Mouse (Mus musculus) embryonic facial prominence, embryonic 11.5 days (tissue): ENCODE measurements at regions not wholly inside any gene's neighbourhood (a gene's known extent, or its start where the extent isn't known, plus 50 kb on each side); places are given as distances from the start of the nearest gene placed in this dataset.

Source experiments
- ATAC-seq: fragments of 200-750 bp; cut with Nextera tagmentation; replicated peaks from 2 replicates; pipeline ENCODE4 v1.8.0; 2017; ENCODE audit warnings: low read depth; ENCODE audit not compliant: insufficient number of reproducible peaks, low FRiP score, low TSS enrichment
- DNase-seq: peaks from one replicate; pipeline ENCODE4 v3.0.0-alpha.2; 2015; ENCODE audit warnings: low spot score
- H3K27ac ChIP-seq: fragments of 300-500 bp; sonication (generic); replicated peaks from 2 replicates; pipeline ENCODE4 v1.5.1; 2014; ENCODE audit warnings: mild to moderate bottlenecking, low read depth, low read length, control low read depth
- H3K27me3 ChIP-seq: fragments of 300-500 bp; sonication (generic); 2 replicates; pipeline ENCODE4 v1.6.1; 2014; ENCODE audit warnings: mild to moderate bottlenecking, low read length, moderate library complexity, mixed read lengths; ENCODE audit not compliant: control insufficient read depth, insufficient read depth
- H3K36me3 ChIP-seq: fragments of 300-500 bp; sonication (generic); replicated peaks from 2 replicates; pipeline ENCODE4 v1.6.1; 2014; ENCODE audit warnings: low read depth, mild to moderate bottlenecking, low read length, moderate library complexity, mixed read lengths; ENCODE audit not compliant: control insufficient read depth, insufficient read depth
- H3K4me1 ChIP-seq: fragments of 300-500 bp; sonication (generic); 2 replicates; pipeline ENCODE4 v1.6.1; 2014; ENCODE audit warnings: low read length, mixed read lengths; ENCODE audit not compliant: control insufficient read depth, insufficient read depth
- H3K4me2 ChIP-seq: fragments of 300-500 bp; sonication (generic); 2 replicates; pipeline ENCODE4 v1.6.1; 2014; ENCODE audit warnings: low read depth, mild to moderate bottlenecking, control low read depth, low read length, moderate library complexity
- H3K4me3 ChIP-seq: fragments of 300-500 bp; sonication (generic); 2 replicates; pipeline ENCODE4 v1.5.1; 2014; ENCODE audit warnings: low read depth, low read length, control low read depth
- H3K9ac ChIP-seq: fragments of 300-500 bp; sonication (generic); replicated peaks from 2 replicates; pipeline ENCODE4 v1.6.1; 2014; ENCODE audit warnings: mild to moderate bottlenecking, control low read depth, low read length
- H3K9me3 ChIP-seq: fragments of 300-500 bp; sonication (generic); replicated peaks from 2 replicates; pipeline ENCODE4 v1.6.1; 2016; ENCODE audit warnings: mild to moderate bottlenecking, low read length, inconsistent platforms, mixed read lengths; ENCODE audit not compliant: control insufficient read depth
- WGBS: fragments of 180-500 bp; shearing (Covaris S2); extraction: QIAGEN DNeasy Blood & Tissue Kit; methylation state at CpG from one replicate; pipeline ENCODE4 v1.1.7; 2014; 5-methylcytosine and 5-hydroxymethylcytosine counted together

- no peak overlapping the region for H3K9ac ChIP-seq
- no peaks in the 10 kb centered on the region for H3K4me1 ChIP-seq
- H3K27ac ChIP-seq = no peak overlapping the region
- H3K36me3 ChIP-seq = no peaks in the 10 kb centered on the region
- no peak for DNase-seq
- no peak for ATAC-seq
- H3K9me3 ChIP-seq = no peaks in the 10 kb centered on the region
- no peaks in the 10 kb centered on the region for H3K27me3 ChIP-seq
- 91% methylated on average over 5 of the region's 5 CpGs for WGBS
- H3K4me2 ChIP-seq = no peak overlapping the region
- no peak overlapping the region for H3K4me3 ChIP-seq
Observed at GRCm38 (mm10) chr1:88777009-88777408, 75.0 kb upstream of the Arl4c start.

DNA sequence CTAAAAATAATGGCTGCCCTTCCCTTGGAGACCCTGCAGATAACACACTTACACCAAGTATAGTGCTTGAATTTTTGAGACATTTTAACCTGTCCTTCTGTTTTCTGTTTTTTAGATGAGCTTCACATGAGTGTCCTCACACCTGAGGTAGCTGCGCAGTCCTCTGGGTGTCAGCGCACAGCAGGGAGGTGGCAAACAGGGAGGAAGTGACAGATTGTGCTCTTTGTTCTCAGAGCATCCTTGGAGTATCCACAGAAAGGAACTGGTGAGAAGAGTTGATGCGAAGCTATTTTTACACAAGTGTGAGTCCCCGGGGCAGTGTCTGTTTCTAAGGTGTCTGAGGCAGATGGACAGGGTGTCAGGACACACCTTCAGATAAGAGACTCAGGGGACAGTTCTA, 78.2 kb upstream of the Arl4c start:
- H3K4me1 ChIP-seq = no peaks in the 10 kb centered on the region
- no peaks in the 10 kb centered on the region for H3K36me3 ChIP-seq
- no peaks in the 10 kb centered on the region for H3K27me3 ChIP-seq
- no peak overlapping the region for H3K4me2 ChIP-seq
- no peak for DNase-seq
- no peak for ATAC-seq
- 89% methylated on average over 4 of the region's 4 CpGs for WGBS
- no peak overlapping the region for H3K4me3 ChIP-seq
- no peaks in the 10 kb centered on the region for H3K9me3 ChIP-seq
- H3K27ac ChIP-seq = no peak overlapping the region
- no peak overlapping the region for H3K9ac ChIP-seq

GRCm38 (mm10) chr1:88783083-88783482, 81.1 kb upstream of the Arl4c start:
- DNase-seq (no peak), ATAC-seq (no peak)
- Histone ChIP-seq H3K27me3 (no peaks in the 10 kb centered on the region), H3K9ac (no peak overlapping the region), H3K4me3 (no peak overlapping the region), H3K27ac (no peak overlapping the region), H3K9me3 (no peaks in the 10 kb centered on the region), H3K36me3 (no peaks in the 10 kb centered on the region), H3K4me1 (no peaks in the 10 kb centered on the region), H3K4me2 (no peak overlapping the region)
- 87% methylated on average over 4 of the region's 4 CpGs for WGBS

- no peaks in the 10 kb centered on the region for H3K27me3 ChIP-seq
- 63% methylated on average over 4 of the region's 5 CpGs for WGBS
- no peak overlapping the region for H3K4me3 ChIP-seq
- no peak overlapping the region for H3K27ac ChIP-seq
- no peak overlapping the region for H3K9ac ChIP-seq
- no peak overlapping the region for H3K4me2 ChIP-seq
- no peaks in the 10 kb centered on the region for H3K36me3 ChIP-seq
- H3K4me1 ChIP-seq = no peaks in the 10 kb centered on the region
- DNase-seq (no peak), ATAC-seq (no peak)
- H3K9me3 ChIP-seq = no peaks in the 10 kb centered on the region
Observed at GRCm38 (mm10) chr1:88784866-88785620, 83.0 kb upstream of the Arl4c start.

DNA sequence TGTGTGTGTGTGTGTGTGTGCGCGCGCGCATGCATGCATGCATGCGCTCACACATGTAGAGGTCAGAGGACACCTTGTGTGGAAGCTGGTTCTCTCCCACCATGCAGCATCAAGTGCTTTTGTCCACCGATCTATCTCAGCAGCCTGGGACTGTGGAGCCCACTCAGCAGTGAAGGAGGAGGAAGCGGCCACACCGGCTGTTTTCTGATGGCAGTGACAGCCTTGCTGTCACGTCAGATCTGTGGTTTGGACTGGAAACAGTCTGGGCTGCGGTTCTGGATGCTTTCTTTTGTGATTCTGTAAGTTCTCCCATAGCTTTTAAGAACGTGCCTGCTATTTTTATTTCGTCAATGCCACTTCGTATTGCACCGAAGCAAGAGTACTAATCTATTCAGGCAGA, 84.0 kb upstream of the Arl4c start:
- Histone ChIP-seq H3K27me3 (no peaks in the 10 kb centered on the region), H3K4me3 (no peak overlapping the region), H3K4me1 (no peaks in the 10 kb centered on the region), H3K36me3 (no peaks in the 10 kb centered on the region), H3K9me3 (no peaks in the 10 kb centered on the region), H3K9ac (no peak overlapping the region), H3K4me2 (no peak overlapping the region), H3K27ac (no peak overlapping the region)
- no peak for DNase-seq
- no peak for ATAC-seq
- WGBS = 91% methylated on average over 14 of the region's 14 CpGs

DNA sequence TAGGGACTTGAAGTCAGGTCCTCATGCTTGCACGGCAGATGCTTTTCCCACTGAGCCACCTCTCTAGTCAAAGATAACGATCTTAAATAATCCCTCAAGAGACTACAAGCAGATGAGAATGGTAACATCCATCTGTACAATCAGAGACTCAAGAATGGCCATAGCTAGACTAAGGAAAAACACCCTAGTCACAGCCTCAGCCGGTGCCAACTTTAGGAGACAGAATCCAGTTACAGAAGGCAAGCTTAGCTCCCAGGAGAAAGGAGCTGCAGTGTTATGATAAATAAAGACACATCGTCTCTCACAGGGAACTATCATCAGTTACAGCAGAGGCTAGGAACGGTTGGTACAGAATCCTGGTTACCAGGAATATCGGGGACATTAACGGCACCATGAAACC, 88.7 kb upstream of the Arl4c start:
- no peak overlapping the region for H3K4me2 ChIP-seq
- H3K4me3 ChIP-seq = no peak overlapping the region
- no peak overlapping the region for H3K9ac ChIP-seq
- DNase-seq (no peak), ATAC-seq (no peak)
- no peaks in the 10 kb centered on the region for H3K9me3 ChIP-seq
- H3K36me3 ChIP-seq = no peaks in the 10 kb centered on the region
- 78% methylated on average over 7 of the region's 7 CpGs for WGBS
- H3K4me1 ChIP-seq = no peaks in the 10 kb centered on the region
- no peak overlapping the region for H3K27ac ChIP-seq
- H3K27me3 ChIP-seq = no peaks in the 10 kb centered on the region

DNA sequence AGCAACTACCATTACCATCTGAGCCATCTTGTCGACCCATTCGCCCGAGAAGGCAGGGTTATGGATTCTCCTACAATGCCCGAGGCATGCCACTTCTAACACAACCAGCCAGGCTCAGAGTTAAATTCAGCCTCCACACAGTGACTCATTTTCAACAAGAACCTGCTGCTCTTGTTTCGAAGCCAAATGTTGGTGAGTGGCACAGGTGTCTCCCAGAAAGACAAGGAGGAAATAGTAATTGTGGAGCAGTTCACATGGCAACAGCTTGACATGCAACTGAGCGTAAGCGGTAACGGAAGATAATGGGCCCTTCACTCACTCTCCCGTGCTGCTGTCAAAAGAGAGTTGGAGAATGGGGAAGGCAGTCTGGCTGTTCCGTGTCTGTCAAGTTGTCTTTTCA, 92.9 kb upstream of the Arl4c start:
- no peak for ATAC-seq
- WGBS = 84% methylated on average over 10 of the region's 10 CpGs
- Histone ChIP-seq H3K4me2 (no peak overlapping the region), H3K27me3 (no peaks in the 10 kb centered on the region), H3K4me1 (no peaks in the 10 kb centered on the region), H3K27ac (no peak overlapping the region), H3K36me3 (no peaks in the 10 kb centered on the region), H3K9ac (no peak overlapping the region), H3K4me3 (no peak overlapping the region), H3K9me3 (no peaks in the 10 kb centered on the region)
- no peak for DNase-seq

- H3K27me3 ChIP-seq = no peaks in the 10 kb centered on the region
- H3K36me3 ChIP-seq = no peaks in the 10 kb centered on the region
- 77% methylated on average over 14 of the region's 14 CpGs for WGBS
- no peak overlapping the region for H3K27ac ChIP-seq
- H3K9me3 ChIP-seq = no peaks in the 10 kb centered on the region
- H3K4me2 ChIP-seq = no peak overlapping the region
- DNase-seq (no peak), ATAC-seq (no peak)
- no peaks in the 10 kb centered on the region for H3K4me1 ChIP-seq
- no peak overlapping the region for H3K4me3 ChIP-seq
- H3K9ac ChIP-seq = no peak overlapping the region
Observed at GRCm38 (mm10) chr1:88798473-88798872, 96.5 kb upstream of the Arl4c start.
